Mouse (Mus musculus) kidney, adult 8-10 months (tissue): ENCODE results near the gene Camta1.

Experiments used
- DNase-seq, 2 experiments: peaks; one replicate each; pipeline ENCODE4 v3.0.0; 2022

The Camta1 gene

GRCm38 (mm10) chr4:150963711-150964110 is 898.0 kb downstream of the Camta1 start:
- no peak for DNase-seq

- DNase-seq: peak; percentile 74 to 79
Observed at GRCm38 (mm10) chr4:150962231-150962630, 899.4 kb downstream of the Camta1 start.

GRCm38 (mm10) chr4:150958536-150958935 is 903.1 kb downstream of the Camta1 start:
- DNase-seq: peak; percentile 29 to 36

- no peak for DNase-seq
Observed at GRCm38 (mm10) chr4:150957106-150957458, 904.6 kb downstream of the Camta1 start.

GRCm38 (mm10) chr4:150956369-150957105 is 905.1 kb downstream of the Camta1 start:
- DNase-seq: no peak

GRCm38 (mm10) chr4:150950972-150951371 is 910.7 kb downstream of the Camta1 start:
- no peak for DNase-seq

- DNase-seq: no peak
Observed at GRCm38 (mm10) chr4:150944707-150945106, 917.0 kb downstream of the Camta1 start.

GRCm38 (mm10) chr4:150939991-150940651 is 921.6 kb downstream of the Camta1 start:
- DNase-seq: no peak

- no peak for DNase-seq
Observed at GRCm38 (mm10) chr4:150938063-150938452, 923.6 kb downstream of the Camta1 start.

- no peak for DNase-seq
Observed at GRCm38 (mm10) chr4:150937293-150938062, 924.2 kb downstream of the Camta1 start.

GRCm38 (mm10) chr4:150933503-150933902 is 928.2 kb downstream of the Camta1 start:
- DNase-seq: no peak

GRCm38 (mm10) chr4:150927789-150928188 is 933.9 kb downstream of the Camta1 start:
- DNase-seq: no peak

- DNase-seq: no peak
Observed at GRCm38 (mm10) chr4:150926924-150927705, 934.6 kb downstream of the Camta1 start.

GRCm38 (mm10) chr4:150925923-150926322 is 935.8 kb downstream of the Camta1 start:
- peak in 1 of 2 experiments; percentile 9 for DNase-seq

GRCm38 (mm10) chr4:150924936-150925335 is 936.7 kb downstream of the Camta1 start:
- DNase-seq: no peak

- DNase-seq: no peak
Observed at GRCm38 (mm10) chr4:150924308-150924707, 937.4 kb downstream of the Camta1 start.

GRCm38 (mm10) chr4:150921206-150921605 is 940.5 kb downstream of the Camta1 start:
- no peak for DNase-seq

- no peak for DNase-seq
Observed at GRCm38 (mm10) chr4:150917336-150918027, 944.2 kb downstream of the Camta1 start.

- DNase-seq: no peak
Observed at GRCm38 (mm10) chr4:150915181-150915906, 946.3 kb downstream of the Camta1 start.

- peak; percentile 97 to 98 for DNase-seq
Observed at GRCm38 (mm10) chr4:150914290-150914733, 947.4 kb downstream of the Camta1 start, which contains the start of the genes Park7 and Tnfrsf9. Gene Park7 (minus strand): TSS chr4:150914437. Gene Tnfrsf9 (plus strand): TSS chr4:150914562.

- DNase-seq: no peak
Observed at GRCm38 (mm10) chr4:150913743-150914142, 947.9 kb downstream of the Camta1 start.
